Mouse (Mus musculus) small intestine, adult 2 months (tissue): ENCODE measurements at regions not wholly inside any gene's neighbourhood (a gene's known extent, or its start where the extent isn't known, plus 50 kb on each side); places are given as distances from the start of the nearest gene placed in this dataset.

Experiments
- CTCF ChIP-seq: fragments of 200-500 bp; IDR thresholded peaks from 2 replicates; pipeline ENCODE4 v1.5.1; 2012; ENCODE audit warnings: low read depth, mild to moderate bottlenecking, control low read depth, inconsistent platforms, low read length, moderate library complexity, mixed read lengths; ENCODE audit not compliant: insufficient replicate concordance, insufficient read length; ENCODE audit errors: extremely low read depth
- POLR2A ChIP-seq: fragments of 200-500 bp; IDR thresholded peaks from 2 replicates; pipeline ENCODE4 v1.6.1; 2012; ENCODE audit warnings: low read depth, mild to moderate bottlenecking, control low read depth, inconsistent platforms, low read length, moderate library complexity

DNA sequence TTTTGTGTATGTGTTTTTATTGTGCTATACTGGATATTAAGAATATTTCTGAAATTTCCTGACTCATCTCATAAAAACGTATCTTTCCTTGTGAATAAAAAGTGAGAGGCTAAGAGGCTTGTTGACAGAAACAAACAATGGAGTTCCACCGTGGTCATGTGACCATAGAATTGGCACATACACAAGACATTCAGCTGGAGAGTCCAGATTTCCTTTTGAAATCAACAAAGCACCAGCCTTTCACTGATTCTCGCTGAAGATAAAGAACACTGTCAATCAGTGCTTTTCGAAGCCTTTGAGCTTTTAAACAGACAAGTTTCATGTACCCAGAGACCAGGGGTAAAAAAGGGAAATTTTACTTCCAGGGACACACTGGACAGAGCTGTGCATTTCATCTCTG lies 80.3 kb upstream of the Bet1 start:
- TF ChIP-seq POLR2A (no peak), CTCF (no peak)
